Mouse (Mus musculus): ENCODE results near the gene Cdk5r1. TPM values are rescaled to one million over a fixed set of nuclear protein-coding genes. Genes with fewer than 3 reads are reported as not detected.

The Cdk5r1 gene
- polyA plus RNA-seq, 1 experiment from 2014 or later: 20.9 TPM

GRCm38 (mm10) chr11:80485622-80486206 is 8.9 kb downstream of the Cdk5r1 start:
- Histone ChIP-seq H3K27me3 (ENCODE audit: control insufficient read depth, insufficient read depth, low read length) (no peaks in the 10 kb centered on the region), H3K9me3 (ENCODE audit: control insufficient read depth, low read length) (no peaks in the 10 kb centered on the region), H3K4me2 (ENCODE audit: low read depth) (no peak overlapping the region), H3K4me3 (ENCODE audit: low read depth, low read length) (no peak overlapping the region), H3K9ac (ENCODE audit: low read length) (no peak overlapping the region), H3K27ac (ENCODE audit: low read depth, low read length) (no peak overlapping the region), H3K4me1 (ENCODE audit: control insufficient read depth, insufficient read depth, low read length) (peaks cover 14% of the 10 kb centered on the region), H3K36me3 (ENCODE audit: control insufficient read depth, insufficient read depth, low read length) (no peaks in the 10 kb centered on the region)
- no peak for DNase-seq (ENCODE audit: low spot score)
- whole genome bisulfite sequencing: 83% methylated on average over 10 of the region's 10 CpGs
- no peak for ATAC-seq (ENCODE audit: insufficient read depth, low FRiP score, low TSS enrichment)

- Histone ChIP-seq H3K9ac (ENCODE audit: low read length) (no peak overlapping the region), H3K27me3 (ENCODE audit: control insufficient read depth, insufficient read depth, low read length) (no peaks in the 10 kb centered on the region), H3K9me3 (ENCODE audit: control insufficient read depth, low read length) (no peaks in the 10 kb centered on the region), H3K36me3 (ENCODE audit: control insufficient read depth, insufficient read depth, low read length) (no peaks in the 10 kb centered on the region), H3K4me3 (ENCODE audit: low read depth, low read length) (no peak overlapping the region), H3K4me1 (ENCODE audit: control insufficient read depth, insufficient read depth, low read length) (peaks cover 14% of the 10 kb centered on the region), H3K27ac (ENCODE audit: low read depth, low read length) (no peak overlapping the region), H3K4me2 (ENCODE audit: low read depth) (no peak overlapping the region)
- ATAC-seq (ENCODE audit: insufficient read depth, low FRiP score, low TSS enrichment) (no peak), DNase-seq (ENCODE audit: low spot score) (no peak)
- 61% methylated on average over 15 of the region's 15 CpGs for WGBS
These were observed 11.2 kb downstream of the Cdk5r1 start for GRCm38 (mm10) chr11:80487904-80488587.

- H3K4me2 ChIP-seq (ENCODE audit: low read depth): no peak overlapping the region
- no peak overlapping the region for H3K27ac ChIP-seq (ENCODE audit: low read depth, low read length)
- no peak overlapping the region for H3K4me3 ChIP-seq (ENCODE audit: low read depth, low read length)
- WGBS: 60% methylated on average over 12 of the region's 12 CpGs
- DNase-seq (ENCODE audit: low spot score) (no peak), ATAC-seq (ENCODE audit: insufficient read depth, low FRiP score, low TSS enrichment) (no peak)
- peaks cover 11% of the 10 kb centered on the region for H3K4me1 ChIP-seq (ENCODE audit: control insufficient read depth, insufficient read depth, low read length)
- no peaks in the 10 kb centered on the region for H3K9me3 ChIP-seq (ENCODE audit: control insufficient read depth, low read length)
- no peak overlapping the region; the same call in 1 of the 2 replicates for H3K9ac ChIP-seq (ENCODE audit: low read length)
- no peaks in the 10 kb centered on the region for H3K36me3 ChIP-seq (ENCODE audit: control insufficient read depth, insufficient read depth, low read length)
- H3K27me3 ChIP-seq (ENCODE audit: control insufficient read depth, insufficient read depth, low read length): no peaks in the 10 kb centered on the region
These were observed 12.5 kb downstream of the Cdk5r1 start for GRCm38 (mm10) chr11:80489172-80489881.

DNA sequence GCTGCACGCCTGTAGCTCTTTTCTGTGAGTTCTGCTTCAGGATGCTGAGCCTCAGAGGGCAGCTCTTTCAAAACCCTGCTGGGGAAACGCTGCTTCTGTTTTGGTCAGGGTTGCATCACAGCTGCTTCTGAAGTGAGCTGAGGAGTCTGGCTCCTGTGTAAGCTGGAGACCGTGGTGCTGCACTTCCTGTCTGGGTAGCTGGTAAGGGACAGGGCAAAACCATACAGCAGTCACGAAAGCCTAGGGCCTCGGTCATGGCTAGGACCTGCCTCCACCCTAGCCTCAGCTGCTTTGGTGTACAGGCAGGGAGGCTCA is 13.0 kb downstream of the Cdk5r1 start:
- Histone ChIP-seq H3K9me3 (ENCODE audit: control insufficient read depth, low read length) (no peaks in the 10 kb centered on the region), H3K27me3 (ENCODE audit: control insufficient read depth, insufficient read depth, low read length) (no peaks in the 10 kb centered on the region), H3K36me3 (ENCODE audit: control insufficient read depth, insufficient read depth, low read length) (no peaks in the 10 kb centered on the region), H3K27ac (ENCODE audit: low read depth, low read length) (no peak overlapping the region), H3K4me3 (ENCODE audit: low read depth, low read length) (no peak overlapping the region), H3K4me1 (ENCODE audit: control insufficient read depth, insufficient read depth, low read length) (peaks cover 10% of the 10 kb centered on the region; the same call in 1 of the 2 replicates), H3K9ac (ENCODE audit: low read length) (no peak overlapping the region; the same call in 1 of the 2 replicates), H3K4me2 (ENCODE audit: low read depth) (no peak overlapping the region)
- WGBS: 67% methylated on average over 5 of the region's 5 CpGs
- no peak for DNase-seq (ENCODE audit: low spot score)
- no peak for ATAC-seq (ENCODE audit: insufficient read depth, low FRiP score, low TSS enrichment)

DNA sequence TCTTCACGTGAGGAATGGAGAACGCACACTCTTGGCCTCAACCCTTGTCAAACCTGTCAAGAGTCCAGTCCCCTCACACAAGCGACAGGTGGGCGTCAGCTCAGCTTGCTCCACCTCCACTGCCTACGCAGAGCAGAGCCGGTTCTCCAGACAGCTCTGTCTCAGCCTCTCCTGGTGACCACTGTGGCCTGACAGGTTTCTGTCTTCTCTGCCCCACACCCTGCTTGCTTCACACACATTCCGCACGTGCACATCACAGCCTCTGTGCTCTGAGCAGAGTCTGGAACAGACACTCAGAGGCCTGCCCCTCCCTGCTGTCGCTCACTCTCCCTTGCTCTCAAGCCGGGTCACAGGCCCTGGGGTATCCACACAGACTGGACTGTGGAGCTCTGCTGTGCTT is 14.0 kb downstream of the Cdk5r1 start:
- Histone ChIP-seq H3K9me3 (ENCODE audit: control insufficient read depth, low read length) (no peaks in the 10 kb centered on the region), H3K4me3 (ENCODE audit: low read depth, low read length) (no peak overlapping the region), H3K27me3 (ENCODE audit: control insufficient read depth, insufficient read depth, low read length) (no peaks in the 10 kb centered on the region), H3K4me2 (ENCODE audit: low read depth) (no peak overlapping the region), H3K4me1 (ENCODE audit: control insufficient read depth, insufficient read depth, low read length) (peaks cover 10% of the 10 kb centered on the region; the same call in 1 of the 2 replicates), H3K9ac (ENCODE audit: low read length) (no peak overlapping the region), H3K27ac (ENCODE audit: low read depth, low read length) (no peak overlapping the region), H3K36me3 (ENCODE audit: control insufficient read depth, insufficient read depth, low read length) (no peaks in the 10 kb centered on the region)
- DNase-seq (ENCODE audit: low spot score) (no peak), ATAC-seq (ENCODE audit: insufficient read depth, low FRiP score, low TSS enrichment) (no peak)
- WGBS: 82% methylated on average over 10 of the region's 10 CpGs

DNA sequence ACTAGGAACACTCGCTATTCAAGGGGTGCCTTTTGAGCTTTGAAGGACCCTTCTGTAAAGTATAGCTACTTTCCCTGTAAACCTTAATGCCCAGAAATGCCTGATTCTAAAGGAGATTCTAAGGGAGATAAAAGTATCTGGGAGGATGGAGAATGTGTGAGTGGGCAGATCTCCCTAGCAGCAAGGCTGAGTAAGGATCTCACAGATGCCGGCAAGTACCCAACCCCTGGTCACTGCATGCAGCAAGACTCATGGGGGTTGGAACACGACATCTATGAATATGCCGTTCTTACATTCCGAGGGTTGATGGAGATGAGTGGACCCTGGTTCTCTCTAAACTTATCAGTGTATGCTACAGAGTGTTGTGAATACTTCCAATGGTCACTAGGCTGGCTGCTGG is 16.4 kb downstream of the Cdk5r1 start:
- H3K36me3 ChIP-seq (ENCODE audit: control insufficient read depth, insufficient read depth, low read length): no peaks in the 10 kb centered on the region
- no peaks in the 10 kb centered on the region for H3K27me3 ChIP-seq (ENCODE audit: control insufficient read depth, insufficient read depth, low read length)
- ATAC-seq (ENCODE audit: insufficient read depth, low FRiP score, low TSS enrichment) (no peak), DNase-seq (ENCODE audit: low spot score) (no peak)
- H3K4me2 ChIP-seq (ENCODE audit: low read depth): no peak overlapping the region
- H3K4me3 ChIP-seq (ENCODE audit: low read depth, low read length): no peak overlapping the region
- H3K9ac ChIP-seq (ENCODE audit: low read length): no peak overlapping the region
- peaks cover 10% of the 10 kb centered on the region for H3K4me1 ChIP-seq (ENCODE audit: control insufficient read depth, insufficient read depth, low read length)
- H3K9me3 ChIP-seq (ENCODE audit: control insufficient read depth, low read length): no peaks in the 10 kb centered on the region
- 93% methylated on average over 5 of the region's 5 CpGs for WGBS
- H3K27ac ChIP-seq (ENCODE audit: low read depth, low read length): no peak overlapping the region

GRCm38 (mm10) chr11:80494852-80495251 is 18.0 kb downstream of the Cdk5r1 start:
- no peaks in the 10 kb centered on the region for H3K9me3 ChIP-seq (ENCODE audit: control insufficient read depth, low read length)
- H3K4me1 ChIP-seq (ENCODE audit: control insufficient read depth, insufficient read depth, low read length): peaks cover 14% of the 10 kb centered on the region
- no peak overlapping the region for H3K4me3 ChIP-seq (ENCODE audit: low read depth, low read length)
- no peaks in the 10 kb centered on the region for H3K27me3 ChIP-seq (ENCODE audit: control insufficient read depth, insufficient read depth, low read length)
- DNase-seq (ENCODE audit: low spot score): no peak
- no peak for ATAC-seq (ENCODE audit: insufficient read depth, low FRiP score, low TSS enrichment)
- H3K27ac ChIP-seq (ENCODE audit: low read depth, low read length): no peak overlapping the region
- no peaks in the 10 kb centered on the region for H3K36me3 ChIP-seq (ENCODE audit: control insufficient read depth, insufficient read depth, low read length)
- no peak overlapping the region for H3K4me2 ChIP-seq (ENCODE audit: low read depth)
- WGBS: 79% methylated on average over 9 of the region's 9 CpGs
- no peak overlapping the region for H3K9ac ChIP-seq (ENCODE audit: low read length)

- 81% methylated on average over 6 of the region's 6 CpGs for WGBS
These were observed 19.1 kb downstream of the Cdk5r1 start for GRCm38 (mm10) chr11:80495972-80496371.

DNA sequence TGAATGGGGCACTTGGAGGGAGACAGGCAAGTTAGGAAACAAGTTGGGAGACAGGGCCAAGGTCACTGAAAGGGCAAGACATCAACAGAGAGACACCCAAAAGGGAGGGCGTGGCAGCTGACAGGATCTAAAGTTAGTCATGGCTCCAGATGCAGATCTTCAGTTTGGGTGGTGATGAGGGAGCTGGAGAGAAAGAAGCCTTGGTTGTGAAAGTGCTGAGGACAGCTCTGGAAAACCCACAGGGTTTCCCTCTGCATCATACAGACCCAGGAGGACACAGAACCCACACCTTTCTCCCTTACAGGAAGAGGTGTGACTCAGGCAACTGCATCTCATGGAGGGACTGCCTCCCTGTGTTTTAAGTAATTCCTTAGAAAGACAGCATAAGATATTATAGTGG is 19.8 kb downstream of the Cdk5r1 start:
- no peaks in the 10 kb centered on the region for H3K9me3 ChIP-seq (ENCODE audit: control insufficient read depth, low read length)
- no peak overlapping the region for H3K9ac ChIP-seq (ENCODE audit: low read length)
- no peaks in the 10 kb centered on the region for H3K36me3 ChIP-seq (ENCODE audit: control insufficient read depth, insufficient read depth, low read length)
- no peak for ATAC-seq (ENCODE audit: insufficient read depth, low FRiP score, low TSS enrichment)
- 75% methylated on average over 1 of the region's 1 CpGs for WGBS
- no peak overlapping the region for H3K4me3 ChIP-seq (ENCODE audit: low read depth, low read length)
- no peak overlapping the region for H3K27ac ChIP-seq (ENCODE audit: low read depth, low read length)
- H3K27me3 ChIP-seq (ENCODE audit: control insufficient read depth, insufficient read depth, low read length): no peaks in the 10 kb centered on the region
- H3K4me2 ChIP-seq (ENCODE audit: low read depth): no peak overlapping the region
- peaks cover 19% of the 10 kb centered on the region for H3K4me1 ChIP-seq (ENCODE audit: control insufficient read depth, insufficient read depth, low read length)
- no peak for DNase-seq (ENCODE audit: low spot score)

More at GRCm38 (mm10) chr11:80495972-80496371, 19.1 kb downstream of the Cdk5r1 start:
- Histone ChIP-seq H3K27me3 (ENCODE audit: control insufficient read depth, insufficient read depth, low read length) (no peaks in the 10 kb centered on the region), H3K36me3 (ENCODE audit: control insufficient read depth, insufficient read depth, low read length) (no peaks in the 10 kb centered on the region), H3K4me2 (ENCODE audit: low read depth) (no peak overlapping the region), H3K9me3 (ENCODE audit: control insufficient read depth, low read length) (no peaks in the 10 kb centered on the region), H3K4me1 (ENCODE audit: control insufficient read depth, insufficient read depth, low read length) (peaks cover 19% of the 10 kb centered on the region), H3K9ac (ENCODE audit: low read length) (no peak overlapping the region), H3K27ac (ENCODE audit: low read depth, low read length) (no peak overlapping the region), H3K4me3 (ENCODE audit: low read depth, low read length) (no peak overlapping the region)
- DNase-seq (ENCODE audit: low spot score) (no peak), ATAC-seq (ENCODE audit: insufficient read depth, low FRiP score, low TSS enrichment) (no peak)
